Mouse (Mus musculus) liver, embryonic 15.5 days (tissue): ENCODE measurements around the gene Fbxo47. TPM values are rescaled to one million over a fixed set of nuclear protein-coding genes. Genes with fewer than 3 reads are reported as not detected.
"Not testable (repeated sequence)": the region's sequence is repeated elsewhere in the genome, so short reads cannot be mapped to it uniquely, and the experiment has no call there.

ENCODE experiments used
- ATAC-seq: fragments of 200-750 bp; cut with Nextera tagmentation; 2 replicates; pipeline ENCODE4 v1.8.0; 2017; ENCODE audit warnings: moderate number of reproducible peaks, mild to moderate bottlenecking, moderate library complexity; ENCODE audit not compliant: insufficient read depth
- H3K27ac ChIP-seq: fragments of 300-500 bp; sonication (generic); replicated peaks from 2 replicates; pipeline ENCODE4 v1.5.1; 2015; ENCODE audit warnings: mild to moderate bottlenecking, inconsistent platforms
- H3K27me3 ChIP-seq: fragments of 300-500 bp; sonication (generic); 2 replicates; pipeline ENCODE4 v1.6.1; 2015; ENCODE audit warnings: mild to moderate bottlenecking, inconsistent platforms
- H3K36me3 ChIP-seq: fragments of 300-500 bp; sonication (generic); replicated peaks from 2 replicates; pipeline ENCODE4 v1.6.1; 2015; ENCODE audit warnings: moderate library complexity, mild to moderate bottlenecking, inconsistent platforms
- H3K4me1 ChIP-seq: fragments of 300-500 bp; sonication (generic); replicated peaks from 2 replicates; pipeline ENCODE4 v1.6.1; 2015; ENCODE audit warnings: inconsistent platforms
- H3K4me2 ChIP-seq: fragments of 300-500 bp; sonication (generic); 2 replicates; pipeline ENCODE4 v1.6.1; 2015; ENCODE audit warnings: moderate library complexity, mild to moderate bottlenecking, inconsistent platforms
- H3K4me3 ChIP-seq: fragments of 300-500 bp; sonication (generic); replicated peaks from 2 replicates; pipeline ENCODE4 v1.5.1; 2015; ENCODE audit warnings: mild to moderate bottlenecking, inconsistent platforms
- H3K9ac ChIP-seq: fragments of 300-500 bp; sonication (generic); 2 replicates; pipeline ENCODE4 v1.6.1; 2015; ENCODE audit warnings: moderate library complexity, mild to moderate bottlenecking, inconsistent platforms
- H3K9me3 ChIP-seq: fragments of 300-500 bp; sonication (generic); replicated peaks from 2 replicates; pipeline ENCODE4 v1.6.1; 2016; ENCODE audit warnings: inconsistent platforms
- WGBS: fragments of 180-500 bp; shearing (Covaris S2); methylation state at CpG from one replicate; pipeline ENCODE4 v1.1.7; 2015; ENCODE audit warnings: mixed read lengths; ENCODE audit not compliant: insufficient replicate concordance; 5-methylcytosine and 5-hydroxymethylcytosine counted together
- polyA plus RNA-seq: library from polyadenylated mRNA; unstranded; fragments of >200 nt; fragmentation: Nextera tagmentation; extraction: Ambion mirVana; gene quantifications from 2 replicates; pipeline ENCODE4 v1.2.1, GENCODE M21; 2015

The Fbxo47 gene
- polyA plus RNA-seq, 1 experiment from 2014 or later: 0.44 TPM

DNA sequence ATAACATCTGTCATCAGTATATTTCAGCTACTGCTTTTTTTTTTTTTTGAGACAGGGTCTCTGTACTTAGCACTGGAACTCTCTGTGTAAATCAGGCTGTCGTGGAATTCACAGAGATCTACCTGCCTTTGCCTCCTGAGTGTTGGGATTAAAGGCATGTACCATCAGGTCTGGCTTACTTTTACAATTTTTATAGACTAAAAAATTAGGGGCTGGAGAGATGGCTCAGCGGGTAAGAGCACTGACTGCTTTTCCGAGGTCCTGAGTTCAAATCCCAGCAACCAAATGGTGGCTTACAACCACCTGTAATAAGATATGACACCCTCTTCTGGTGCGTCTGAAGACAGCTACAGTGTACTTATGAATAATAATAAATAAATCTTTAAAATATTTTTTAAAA, 3.6 kb downstream of the Fbxo47 start:
- WGBS: 71% methylated on average over 4 of the region's 4 CpGs

DNA sequence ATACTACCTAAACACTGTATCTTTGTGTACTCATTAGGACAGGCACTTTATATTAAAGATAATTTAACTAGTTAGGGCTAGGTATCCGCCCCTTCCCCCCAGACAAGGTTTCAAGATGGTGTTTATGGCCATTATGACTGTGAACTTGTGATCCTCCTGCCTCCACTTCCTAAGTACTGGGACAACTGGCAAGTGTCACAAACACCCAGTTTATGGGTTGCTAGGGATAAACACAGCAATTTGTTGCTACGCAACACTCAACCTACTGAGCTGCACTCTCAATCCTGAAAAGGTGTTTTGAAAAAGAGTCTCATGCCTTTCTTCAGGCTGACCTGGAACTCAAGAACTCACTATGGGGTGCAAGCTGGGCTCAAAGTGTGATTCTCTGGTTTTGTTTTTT, 6.6 kb downstream of the Fbxo47 start:
- Histone ChIP-seq H3K4me2 (no peak overlapping the region), H3K27ac (no peak overlapping the region), H3K9me3 (no peaks in the 10 kb centered on the region), H3K27me3 (no peaks in the 10 kb centered on the region), H3K4me3 (no peak overlapping the region), H3K36me3 (no peaks in the 10 kb centered on the region), H3K4me1 (no peaks in the 10 kb centered on the region), H3K9ac (no peak overlapping the region)
- WGBS: 76% methylated on average over 2 of the region's 2 CpGs
- ATAC-seq: no peak

More for the DNA sequence above, 3.6 kb downstream of the Fbxo47 start:
- Histone ChIP-seq H3K4me1 (peaks cover 19% of the 10 kb centered on the region), H3K27ac (no peak overlapping the region), H3K9ac (no peak overlapping the region), H3K4me3 (no peak overlapping the region), H3K36me3 (no peaks in the 10 kb centered on the region), H3K27me3 (no peaks in the 10 kb centered on the region), H3K9me3 (no peaks in the 10 kb centered on the region), H3K4me2 (no peak overlapping the region)
- ATAC-seq: no peak

DNA sequence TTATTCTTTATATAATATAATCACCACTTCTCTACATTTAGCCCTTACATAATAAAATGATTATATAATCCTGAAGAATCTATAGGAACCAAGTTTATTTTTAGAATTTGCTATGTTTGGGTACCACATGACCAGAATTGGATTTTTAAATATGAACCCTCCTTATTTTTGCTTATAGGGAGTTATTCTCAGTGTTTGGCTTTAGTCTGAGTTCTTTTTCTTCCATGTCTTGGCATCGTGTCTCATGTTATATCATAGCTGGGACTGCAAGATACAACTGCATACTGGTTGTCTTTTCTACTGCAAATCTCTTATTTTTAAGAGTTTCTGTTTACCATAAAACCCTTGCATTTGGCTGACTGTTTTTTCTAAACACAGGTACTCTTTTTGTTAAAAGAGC, 9.6 kb downstream of the Fbxo47 start:
- Histone ChIP-seq H3K4me3 (no peak overlapping the region), H3K4me2 (no peak overlapping the region), H3K27me3 (no peaks in the 10 kb centered on the region), H3K4me1 (no peaks in the 10 kb centered on the region), H3K36me3 (no peaks in the 10 kb centered on the region), H3K9ac (no peak overlapping the region), H3K9me3 (no peaks in the 10 kb centered on the region), H3K27ac (no peak overlapping the region)
- WGBS: 73% methylated on average over 1 of the region's 1 CpGs
- ATAC-seq: no peak

DNA sequence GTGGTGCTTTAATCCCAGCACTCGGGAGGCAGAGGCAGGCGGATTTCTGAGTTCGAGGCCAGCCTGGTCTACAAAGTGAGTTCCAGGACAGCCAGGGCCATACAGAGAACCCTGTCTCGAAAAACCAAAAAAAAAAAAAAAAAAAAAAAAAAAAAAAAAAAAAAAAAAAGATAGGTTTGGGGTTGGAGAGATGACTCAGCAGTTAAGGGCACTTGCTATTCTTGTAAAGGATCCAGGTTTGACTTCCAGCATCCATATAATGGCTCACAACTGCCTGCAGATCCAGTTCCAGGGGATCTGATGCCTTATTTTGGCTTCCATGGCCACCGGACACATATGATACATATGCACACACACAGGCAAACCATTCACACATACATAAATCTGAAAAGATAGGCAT, 11.6 kb downstream of the Fbxo47 start:
- H3K36me3 ChIP-seq, H3K9ac ChIP-seq, H3K27ac ChIP-seq, H3K4me1 ChIP-seq, H3K27me3 ChIP-seq, ATAC-seq, H3K4me2 ChIP-seq, H3K9me3 ChIP-seq, H3K4me3 ChIP-seq: not testable (repeated sequence)
- 54% methylated on average over 5 of the region's 5 CpGs for WGBS

DNA sequence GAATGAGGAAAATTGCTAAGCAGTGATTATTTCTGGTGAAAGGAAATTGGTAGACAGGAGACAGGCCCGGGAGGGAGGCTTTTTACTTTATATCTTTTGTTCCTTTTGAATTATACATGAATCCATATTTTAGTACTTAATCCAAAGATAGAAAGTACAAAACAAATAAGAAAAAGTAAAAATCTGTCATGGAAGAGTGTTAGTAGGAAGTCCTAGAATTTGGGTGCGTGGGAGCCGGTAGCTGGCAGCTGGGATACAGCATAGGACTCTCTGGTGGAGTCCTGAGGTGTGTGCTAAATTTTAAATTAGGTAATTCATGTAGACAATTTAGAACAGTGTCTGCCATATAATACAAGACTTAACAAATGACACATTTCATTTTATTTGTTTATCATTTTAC, 16.4 kb downstream of the Fbxo47 start:
- Histone ChIP-seq H3K4me3 (no peak overlapping the region), H3K9ac (no peak overlapping the region), H3K27ac (no peak overlapping the region), H3K4me2 (no peak overlapping the region), H3K36me3 (no peaks in the 10 kb centered on the region), H3K27me3 (no peaks in the 10 kb centered on the region), H3K4me1 (no peaks in the 10 kb centered on the region), H3K9me3 (no peaks in the 10 kb centered on the region)
- 70% methylated on average over 3 of the region's 3 CpGs for WGBS
- no peak for ATAC-seq

DNA sequence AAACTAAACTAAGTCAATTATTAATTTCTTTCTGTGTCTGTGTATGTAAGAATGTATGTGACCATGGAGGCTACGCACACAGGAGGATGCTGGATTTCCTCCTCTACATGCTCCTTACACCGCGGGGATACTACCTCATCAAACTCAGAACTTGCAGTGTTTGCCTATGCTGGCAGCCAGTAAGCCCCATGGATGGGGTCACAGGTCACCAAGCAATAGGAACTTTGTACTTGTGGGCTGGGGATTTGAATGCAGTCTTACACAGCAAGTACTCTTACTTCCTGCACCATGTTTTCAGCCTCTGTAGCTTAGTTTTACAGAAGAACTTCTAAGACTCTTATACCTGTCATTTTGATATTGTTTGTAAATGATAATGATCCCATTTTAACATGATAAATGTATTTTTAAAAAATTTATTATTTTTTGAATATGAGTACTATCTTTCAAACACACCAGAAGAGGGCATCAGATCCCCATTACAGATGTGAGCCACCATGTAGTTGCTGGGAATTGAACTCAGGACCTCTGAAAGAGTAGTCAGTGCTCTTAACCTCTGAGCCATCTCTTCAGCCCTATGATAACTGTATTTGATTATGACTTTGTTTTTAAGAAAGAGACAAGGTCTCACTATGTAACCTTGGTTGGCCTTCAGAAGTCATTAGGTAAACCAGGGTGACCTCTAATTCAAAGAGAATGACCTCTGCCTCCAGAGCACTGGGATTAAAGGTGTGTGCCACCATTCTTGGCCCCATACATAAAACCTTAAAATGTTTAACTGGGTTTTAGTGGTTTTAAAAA, 17.7 kb downstream of the Fbxo47 start:
- no peak overlapping the region for H3K27ac ChIP-seq
- H3K9ac ChIP-seq: no peak overlapping the region
- ATAC-seq: no peak
- no peak overlapping the region for H3K4me2 ChIP-seq
- H3K27me3 ChIP-seq: no peaks in the 10 kb centered on the region
- no peaks in the 10 kb centered on the region for H3K9me3 ChIP-seq
- H3K36me3 ChIP-seq: no peaks in the 10 kb centered on the region
- WGBS: 73% methylated on average over 3 of the region's 3 CpGs
- H3K4me3 ChIP-seq: no peak overlapping the region
- no peaks in the 10 kb centered on the region for H3K4me1 ChIP-seq

DNA sequence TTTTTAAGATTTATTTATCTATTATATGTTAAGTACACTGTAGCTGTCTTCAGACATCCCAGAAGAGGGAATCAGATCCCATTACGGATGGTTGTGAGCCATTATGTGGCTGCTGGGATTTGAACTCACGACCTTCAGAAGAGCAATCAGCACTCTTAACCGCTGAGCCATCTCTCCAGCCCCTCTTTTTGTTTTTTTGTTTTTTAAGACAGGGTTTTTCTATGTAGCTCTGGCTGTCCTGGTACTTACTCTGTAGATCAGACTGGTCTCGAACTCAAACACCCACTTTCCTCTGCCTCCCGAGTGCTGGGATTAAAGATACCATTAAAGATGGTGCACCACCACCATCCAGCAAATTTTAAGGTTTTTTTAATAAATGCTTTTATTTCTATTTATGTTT, 18.5 kb downstream of the Fbxo47 start:
- WGBS: 61% methylated on average over 5 of the region's 5 CpGs

DNA sequence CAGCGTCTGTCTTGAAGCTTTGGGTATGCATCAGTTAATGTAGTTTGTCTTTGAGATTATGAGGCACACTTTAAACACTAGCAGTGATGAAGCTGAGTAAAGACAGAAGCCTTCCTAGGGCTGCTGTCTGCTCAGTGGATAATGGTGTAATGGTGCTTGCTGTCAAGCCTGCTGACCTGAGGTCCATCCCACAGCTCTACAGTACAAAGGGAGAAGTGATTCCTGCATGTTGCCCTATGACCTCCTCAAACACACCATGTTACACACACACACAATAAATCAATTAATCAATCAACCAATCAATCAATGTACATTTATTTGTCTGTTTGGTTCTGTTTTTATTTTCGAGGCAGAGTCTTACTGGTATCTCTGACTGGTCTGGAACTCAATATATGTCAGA, 21.8 kb downstream of the Fbxo47 start:
- Histone ChIP-seq H3K27ac (no peak overlapping the region), H3K27me3 (no peaks in the 10 kb centered on the region), H3K4me3 (no peak overlapping the region), H3K9me3 (no peaks in the 10 kb centered on the region), H3K9ac (no peak overlapping the region), H3K4me2 (no peak overlapping the region), H3K36me3 (no peaks in the 10 kb centered on the region), H3K4me1 (no peaks in the 10 kb centered on the region)
- no peak for ATAC-seq
- 60% methylated on average over 2 of the region's 2 CpGs for whole genome bisulfite sequencing

More for the DNA sequence above, 18.5 kb downstream of the Fbxo47 start:
- Histone ChIP-seq H3K9me3 (no peaks in the 10 kb centered on the region), H3K36me3 (no peaks in the 10 kb centered on the region), H3K4me1 (no peaks in the 10 kb centered on the region), H3K4me2 (no peak overlapping the region), H3K27ac (no peak overlapping the region), H3K27me3 (no peaks in the 10 kb centered on the region), H3K9ac (no peak overlapping the region), H3K4me3 (no peak overlapping the region)
- no peak for ATAC-seq

DNA sequence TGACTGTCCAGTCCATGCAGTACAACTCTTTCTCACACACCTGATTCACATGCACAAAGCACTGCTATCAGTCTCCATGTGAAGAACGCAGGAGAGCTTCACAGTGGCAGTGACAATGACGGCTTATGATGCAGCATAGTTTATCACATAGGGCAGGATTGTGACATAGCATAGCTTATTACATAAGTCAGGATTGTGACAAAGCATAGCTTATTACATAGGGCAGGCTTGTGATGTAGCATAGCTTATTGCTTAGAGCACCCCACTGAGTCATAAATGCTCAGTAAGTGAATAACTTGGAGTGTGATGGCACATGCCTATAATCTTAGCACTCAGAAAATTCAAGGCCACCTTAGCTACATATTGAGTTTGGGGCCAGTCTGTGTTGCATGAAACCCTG, 28.5 kb downstream of the Fbxo47 start:
- no peak overlapping the region for H3K27ac ChIP-seq
- H3K4me2 ChIP-seq: no peak overlapping the region
- H3K36me3 ChIP-seq: no peaks in the 10 kb centered on the region
- no peaks in the 10 kb centered on the region for H3K9me3 ChIP-seq
- no peak overlapping the region for H3K4me3 ChIP-seq
- 66% methylated on average over 2 of the region's 2 CpGs for WGBS
- peaks cover 3% of the 10 kb centered on the region; the same call in 1 of the 2 replicates for H3K4me1 ChIP-seq
- H3K27me3 ChIP-seq: no peaks in the 10 kb centered on the region
- H3K9ac ChIP-seq: no peak overlapping the region
- no peak for ATAC-seq

DNA sequence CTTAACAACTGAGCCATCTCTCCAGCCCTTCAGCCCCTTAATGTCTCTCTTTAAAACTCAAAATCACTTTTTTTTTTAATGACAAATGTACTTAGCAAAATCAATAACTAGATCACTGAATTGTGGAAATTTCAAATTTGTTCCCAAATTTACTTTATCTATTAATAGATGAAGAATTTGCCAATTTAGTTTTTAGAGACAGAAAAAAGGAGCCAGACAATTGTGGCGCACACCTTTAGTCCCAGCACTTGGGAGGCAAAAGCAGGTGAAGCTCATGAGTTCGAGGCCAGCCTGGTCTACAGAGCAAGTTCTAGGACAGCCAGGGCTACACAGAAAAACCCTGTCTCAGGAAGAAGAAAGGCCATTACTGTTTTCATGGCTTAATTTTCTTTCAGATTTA, 32.4 kb downstream of the Fbxo47 start:
- no peak overlapping the region for H3K9ac ChIP-seq
- WGBS: 59% methylated on average over 2 of the region's 2 CpGs
- no peak overlapping the region for H3K4me3 ChIP-seq
- no peak for ATAC-seq
- no peaks in the 10 kb centered on the region for H3K36me3 ChIP-seq
- H3K4me2 ChIP-seq: no peak overlapping the region
- H3K27ac ChIP-seq: no peak overlapping the region
- no peaks in the 10 kb centered on the region for H3K9me3 ChIP-seq
- peaks cover 6% of the 10 kb centered on the region; the same call in 1 of the 2 replicates for H3K4me1 ChIP-seq
- H3K27me3 ChIP-seq: no peaks in the 10 kb centered on the region

DNA sequence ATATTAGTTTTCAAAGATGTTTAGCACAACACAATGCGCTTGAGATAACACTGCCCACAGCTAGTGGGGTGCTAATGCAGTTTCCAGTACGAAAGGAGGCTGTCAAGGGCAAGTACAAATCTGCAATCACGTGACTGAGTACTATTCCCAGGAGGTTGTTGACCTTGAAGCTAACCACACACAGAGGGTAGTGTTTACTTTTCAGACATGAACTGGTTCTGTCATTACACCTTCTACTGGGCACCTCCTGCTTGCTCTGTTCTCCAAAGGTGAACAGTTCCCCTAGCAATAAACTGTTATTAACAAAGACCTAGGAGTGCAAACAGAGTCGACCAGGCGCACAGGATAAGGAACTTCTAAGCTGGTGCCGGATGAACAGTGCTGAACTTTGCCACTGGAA, 33.6 kb downstream of the Fbxo47 start:
- Histone ChIP-seq H3K27me3 (no peaks in the 10 kb centered on the region), H3K4me1 (peaks cover 6% of the 10 kb centered on the region; the same call in 1 of the 2 replicates), H3K4me3 (no peak overlapping the region), H3K9me3 (no peaks in the 10 kb centered on the region), H3K9ac (no peak overlapping the region), H3K27ac (no peak overlapping the region), H3K4me2 (no peak overlapping the region), H3K36me3 (no peaks in the 10 kb centered on the region)
- peak; percentile 25; the same call in 1 of the 2 replicates for ATAC-seq
- WGBS: 60% methylated on average over 6 of the region's 6 CpGs

DNA sequence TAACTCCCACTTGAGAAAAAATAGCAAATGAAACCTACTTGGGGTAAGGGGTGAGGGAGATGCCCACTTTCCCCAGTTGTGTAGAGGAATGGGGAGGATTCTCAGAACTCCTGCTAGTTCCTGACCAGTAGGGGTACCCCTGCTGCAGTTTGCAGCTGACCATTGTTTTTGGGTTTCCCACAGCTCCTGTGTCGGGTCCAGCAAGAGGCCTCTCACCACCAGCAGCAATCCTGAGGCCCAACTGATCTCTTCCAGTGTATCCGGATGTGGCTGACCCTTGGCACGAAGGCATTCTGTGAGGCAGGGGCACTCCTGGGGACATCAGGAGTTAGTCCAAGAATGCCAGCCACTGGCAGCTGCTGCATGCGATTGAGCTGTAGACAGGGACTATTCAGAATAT, 42.0 kb downstream of the Fbxo47 start:
- Histone ChIP-seq H3K4me1 (peaks cover 37% of the 10 kb centered on the region), H3K27ac (no peak overlapping the region), H3K9me3 (no peaks in the 10 kb centered on the region), H3K4me3 (no peak overlapping the region), H3K36me3 (peaks cover 4% of the 10 kb centered on the region; the same call in 1 of the 2 replicates), H3K27me3 (no peaks in the 10 kb centered on the region), H3K9ac (no peak overlapping the region), H3K4me2 (no peak overlapping the region)
- ATAC-seq: no peak
- WGBS: 59% methylated on average over 4 of the region's 4 CpGs
